Mouse (Mus musculus) liver, adult 2 months (tissue): ENCODE results near the gene Sox5.

Experiments used
- CTCF ChIP-seq: fragments of 200-500 bp; IDR thresholded peaks from 2 replicates; pipeline ENCODE4 v1.5.1; 2011; ENCODE audit warnings: low read depth, low read length, control low read depth
- POLR2A ChIP-seq: fragments of 200-500 bp; IDR thresholded peaks from 2 replicates; pipeline ENCODE4 v1.6.1; 2011; ENCODE audit warnings: low read length, control low read depth; ENCODE audit not compliant: insufficient read depth; ENCODE audit errors: extremely low read depth

GRCm38 (mm10) chr6:143844701-143844970, 937.1 kb downstream of the Sox5 start:
- TF ChIP-seq CTCF, result no peak
- no peak for TF ChIP-seq POLR2A
